Mouse (Mus musculus): ENCODE results near the gene Xkr8. TPM values are rescaled to one million over a fixed set of nuclear protein-coding genes. Genes with fewer than 3 reads are reported as not detected.

The Xkr8 gene
- polyA plus RNA-seq, 1 experiment from 2014 or later, result 6.9 TPM

DNA sequence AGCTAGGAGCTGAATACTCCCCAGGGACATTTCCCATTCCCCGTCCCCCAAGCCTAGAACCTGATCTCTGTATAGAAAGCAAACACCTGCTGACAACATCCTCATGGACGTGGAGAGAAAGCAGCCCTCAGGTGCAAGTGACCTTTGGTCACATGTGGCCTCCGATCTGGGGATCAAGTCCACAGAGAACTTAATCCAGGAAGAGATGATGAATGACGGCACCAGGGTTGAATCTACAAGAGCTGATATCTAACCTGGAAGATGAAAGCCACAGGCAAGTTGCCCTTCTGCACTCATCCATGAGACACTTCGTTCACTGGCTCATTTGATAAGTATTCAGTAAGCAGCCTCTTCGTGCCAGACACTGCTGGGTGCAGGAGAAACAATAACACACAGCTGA, 30.3 kb upstream of the Xkr8 start:
- H3K4me1 ChIP-seq (ENCODE audit: control insufficient read depth, insufficient read depth, low read length), result no peaks in the 10 kb centered on the region
- H3K4me2 ChIP-seq (ENCODE audit: low read depth, low read length), result no peak overlapping the region
- H3K4me3 ChIP-seq (ENCODE audit: low read depth, low read length), result no peak overlapping the region
- no peaks in the 10 kb centered on the region for H3K36me3 ChIP-seq (ENCODE audit: control insufficient read depth, insufficient read depth, low read length)
- no peaks in the 10 kb centered on the region for H3K9me3 ChIP-seq (ENCODE audit: control insufficient read depth, low read length)
- ATAC-seq (ENCODE audit: low read depth), result no peak
- no peaks in the 10 kb centered on the region for H3K27me3 ChIP-seq (replicated peaks; ENCODE audit: control insufficient read depth, insufficient read depth, low read length)
- no peak for DNase-seq (ENCODE audit: low spot score)
- no peak overlapping the region for H3K9ac ChIP-seq (ENCODE audit: low read depth, low read length)
- H3K27ac ChIP-seq (replicated peaks; ENCODE audit: low read depth, low read length), result no peak overlapping the region
- WGBS, result 68% methylated on average over 6 of the region's 6 CpGs

DNA sequence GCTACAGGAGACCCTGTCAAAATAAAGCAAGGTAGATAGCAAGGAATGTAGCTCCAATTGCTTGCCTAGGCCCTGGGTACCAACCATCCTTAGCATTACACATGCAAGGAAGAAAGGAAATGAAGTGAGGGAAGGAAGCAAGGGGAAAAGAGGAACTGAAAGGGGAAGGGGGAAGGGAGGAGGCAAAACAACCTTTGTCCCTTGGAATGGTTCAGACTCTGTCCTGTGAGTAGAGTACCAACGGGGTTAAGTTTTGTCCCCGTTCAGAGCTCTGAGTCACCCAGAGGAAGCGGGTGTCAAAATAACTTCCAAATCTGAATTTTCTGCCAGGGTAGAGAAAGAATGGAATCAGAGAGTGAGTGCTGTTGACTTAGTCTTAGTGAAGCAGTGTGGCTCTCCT, 27.9 kb upstream of the Xkr8 start:
- Histone ChIP-seq H3K4me2 (ENCODE audit: low read depth, low read length) (no peak overlapping the region), H3K27ac (replicated peaks; ENCODE audit: low read depth, low read length) (no peak overlapping the region), H3K36me3 (ENCODE audit: control insufficient read depth, insufficient read depth, low read length) (no peaks in the 10 kb centered on the region), H3K4me1 (ENCODE audit: control insufficient read depth, insufficient read depth, low read length) (no peaks in the 10 kb centered on the region), H3K27me3 (replicated peaks; ENCODE audit: control insufficient read depth, insufficient read depth, low read length) (no peaks in the 10 kb centered on the region), H3K4me3 (ENCODE audit: low read depth, low read length) (no peak overlapping the region), H3K9me3 (ENCODE audit: control insufficient read depth, low read length) (no peaks in the 10 kb centered on the region), H3K9ac (ENCODE audit: low read depth, low read length) (no peak overlapping the region)
- DNase-seq (ENCODE audit: low spot score) (no peak), ATAC-seq (ENCODE audit: low read depth) (no peak)
- 68% methylated on average over 3 of the region's 3 CpGs for WGBS

DNA sequence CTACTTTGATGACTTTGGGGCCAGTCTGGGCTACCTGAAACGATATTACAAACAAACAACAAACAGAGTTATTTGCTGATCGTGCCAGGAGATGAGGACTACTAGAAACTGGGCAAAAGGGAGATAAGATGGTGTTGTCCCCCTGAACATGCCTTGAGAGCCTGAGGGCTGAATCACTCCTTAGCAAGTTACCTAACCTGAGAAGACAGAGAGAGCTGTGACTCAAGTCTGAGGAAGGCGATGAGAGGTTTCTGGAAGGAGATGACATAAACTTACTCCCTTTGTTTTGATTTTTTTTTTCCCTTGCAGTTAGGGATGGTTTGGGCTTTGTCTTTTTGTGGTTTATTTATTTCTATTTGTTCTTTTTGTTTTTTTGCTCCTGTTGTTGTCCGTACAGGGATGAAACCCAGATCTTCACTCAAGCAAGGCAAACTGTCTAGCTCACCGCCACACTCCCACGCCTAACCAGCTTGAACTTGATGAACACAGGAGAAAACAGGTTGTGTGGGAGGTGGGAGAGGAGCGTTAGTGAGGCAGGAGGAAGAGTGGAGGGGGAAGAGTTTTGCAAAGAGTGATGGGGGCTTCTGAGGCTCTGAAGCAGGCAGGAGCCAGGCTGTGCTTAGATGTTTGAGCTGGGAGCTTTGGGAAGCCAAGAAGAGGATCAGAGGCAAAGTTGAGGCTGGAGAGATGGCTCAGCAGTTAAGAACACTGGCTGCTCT, 25.4 kb upstream of the Xkr8 start:
- no peaks in the 10 kb centered on the region for H3K4me1 ChIP-seq (ENCODE audit: control insufficient read depth, insufficient read depth, low read length)
- DNase-seq (ENCODE audit: low spot score) (no peak), ATAC-seq (ENCODE audit: low read depth) (no peak)
- H3K36me3 ChIP-seq (ENCODE audit: control insufficient read depth, insufficient read depth, low read length), result no peaks in the 10 kb centered on the region
- H3K27ac ChIP-seq (replicated peaks; ENCODE audit: low read depth, low read length), result no peak overlapping the region
- WGBS, result 77% methylated on average over 7 of the region's 7 CpGs
- no peaks in the 10 kb centered on the region for H3K27me3 ChIP-seq (replicated peaks; ENCODE audit: control insufficient read depth, insufficient read depth, low read length)
- no peak overlapping the region for H3K9ac ChIP-seq (ENCODE audit: low read depth, low read length)
- no peak overlapping the region for H3K4me3 ChIP-seq (ENCODE audit: low read depth, low read length)
- H3K4me2 ChIP-seq (ENCODE audit: low read depth, low read length), result no peak overlapping the region
- no peaks in the 10 kb centered on the region for H3K9me3 ChIP-seq (ENCODE audit: control insufficient read depth, low read length)

DNA sequence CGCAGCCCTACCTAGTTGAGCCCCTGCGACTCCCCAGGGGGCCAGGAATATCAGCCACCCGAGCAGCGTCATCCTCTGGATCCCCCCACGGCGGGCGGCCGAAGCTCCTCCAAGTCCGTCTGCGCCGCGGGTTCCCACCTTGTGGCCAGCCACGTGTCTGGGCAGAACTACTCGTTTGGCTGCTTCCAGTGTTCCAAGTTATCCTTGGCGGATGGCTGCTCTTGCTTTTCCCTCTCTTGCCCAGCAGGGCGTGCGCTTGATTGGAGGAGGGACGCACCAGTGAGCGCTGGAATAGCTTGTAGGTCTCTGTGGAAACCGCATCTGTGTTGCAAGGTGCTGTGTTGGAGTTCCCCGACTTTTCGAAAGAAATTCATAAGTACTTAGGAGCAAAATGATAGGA, 24.6 kb upstream of the Xkr8 start, which contains the start of gene Smpdl3b:
Smpdl3b (minus strand) TSS at position 279 of the 400 bp plus-strand sequence.
- H3K9me3 ChIP-seq (ENCODE audit: control insufficient read depth, low read length), result no peaks in the 10 kb centered on the region
- peak within 1 kb of the TSS; percentile 61 for H3K9ac ChIP-seq (ENCODE audit: low read depth, low read length)
- ATAC-seq (ENCODE audit: low read depth) (peak; percentile 94), DNase-seq (ENCODE audit: low spot score) (peak; percentile 92)
- peak within 1 kb of the TSS; percentile 43 for H3K4me3 ChIP-seq (ENCODE audit: low read depth, low read length)
- no peaks in the 10 kb centered on the region for H3K27me3 ChIP-seq (replicated peaks; ENCODE audit: control insufficient read depth, insufficient read depth, low read length)
- peak within 1 kb of the TSS; percentile 79 for H3K4me2 ChIP-seq (ENCODE audit: low read depth, low read length)
- no peaks in the 10 kb centered on the region for H3K4me1 ChIP-seq (ENCODE audit: control insufficient read depth, insufficient read depth, low read length)
- WGBS, result 2% methylated on average over 20 of the region's 22 CpGs
- H3K27ac ChIP-seq (replicated peaks; ENCODE audit: low read depth, low read length), result no peak within 1 kb of the TSS
- no peaks in the 10 kb centered on the region for H3K36me3 ChIP-seq (ENCODE audit: control insufficient read depth, insufficient read depth, low read length)

DNA sequence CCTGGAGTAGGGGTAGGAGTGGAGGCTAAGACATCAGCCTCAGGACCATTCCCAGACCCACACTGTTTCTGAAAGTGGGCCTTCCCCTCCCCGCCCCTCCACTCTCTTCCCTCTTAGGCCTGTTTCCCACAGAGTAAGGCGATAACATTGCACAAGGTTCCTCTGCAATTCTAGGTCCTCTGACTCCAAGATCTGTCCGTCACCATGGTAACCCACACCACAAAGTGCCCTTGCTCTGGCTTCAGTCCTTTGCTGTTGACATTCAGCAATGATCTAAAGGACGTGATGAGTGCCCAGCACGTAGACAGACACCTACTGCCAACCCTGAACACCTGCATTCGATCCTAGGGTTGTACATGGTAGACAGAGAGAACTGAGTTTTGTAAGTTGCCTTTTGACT, 20.6 kb upstream of the Xkr8 start:
- no peaks in the 10 kb centered on the region for H3K36me3 ChIP-seq (ENCODE audit: control insufficient read depth, insufficient read depth, low read length)
- H3K4me1 ChIP-seq (ENCODE audit: control insufficient read depth, insufficient read depth, low read length), result no peaks in the 10 kb centered on the region
- no peak for DNase-seq (ENCODE audit: low spot score)
- H3K27me3 ChIP-seq (replicated peaks; ENCODE audit: control insufficient read depth, insufficient read depth, low read length), result no peaks in the 10 kb centered on the region
- WGBS, result 84% methylated on average over 6 of the region's 6 CpGs
- H3K27ac ChIP-seq (replicated peaks; ENCODE audit: low read depth, low read length), result no peak overlapping the region
- no peak overlapping the region for H3K4me2 ChIP-seq (ENCODE audit: low read depth, low read length)
- no peak overlapping the region for H3K9ac ChIP-seq (ENCODE audit: low read depth, low read length)
- ATAC-seq (ENCODE audit: low read depth), result no peak
- no peaks in the 10 kb centered on the region for H3K9me3 ChIP-seq (ENCODE audit: control insufficient read depth, low read length)
- no peak overlapping the region for H3K4me3 ChIP-seq (ENCODE audit: low read depth, low read length)

DNA sequence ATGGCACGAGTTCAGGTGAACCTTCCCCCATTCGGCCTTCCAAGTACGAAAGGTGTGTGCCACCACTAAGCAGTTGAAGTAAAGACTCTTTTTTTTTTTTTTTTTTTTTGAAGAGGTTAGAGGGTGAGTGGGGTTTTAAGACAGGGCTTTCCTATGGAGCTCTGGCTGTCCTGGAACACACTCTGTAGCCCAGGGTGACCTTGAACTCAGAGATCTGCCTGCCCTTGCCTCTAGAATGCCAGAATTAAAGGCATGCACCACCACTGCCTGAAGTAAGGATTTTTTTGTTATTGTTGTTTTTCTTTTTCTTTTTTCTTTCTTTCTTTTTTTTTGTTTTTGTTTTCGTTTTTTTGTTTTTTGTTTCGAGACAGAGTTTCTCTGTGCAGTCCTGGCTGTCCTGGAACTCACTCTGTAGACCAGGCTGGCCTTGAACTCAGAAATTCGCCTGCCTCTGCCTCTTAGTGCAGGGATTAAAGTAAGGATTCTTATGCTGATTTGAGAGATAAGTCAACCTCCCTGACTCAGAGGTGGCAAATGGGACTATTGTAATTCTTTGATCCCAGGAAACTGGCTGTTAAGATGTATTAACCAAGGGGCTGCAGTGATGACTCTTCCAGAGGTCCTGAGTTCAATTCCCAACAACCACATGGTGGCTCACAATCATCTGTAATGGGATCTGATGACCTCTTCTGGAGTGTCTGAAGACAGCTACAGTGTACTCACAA, 17.1 kb upstream of the Xkr8 start:
- Histone ChIP-seq H3K4me2 (ENCODE audit: low read depth, low read length) (no peak overlapping the region), H3K27me3 (replicated peaks; ENCODE audit: control insufficient read depth, insufficient read depth, low read length) (no peaks in the 10 kb centered on the region), H3K4me1 (ENCODE audit: control insufficient read depth, insufficient read depth, low read length) (no peaks in the 10 kb centered on the region), H3K27ac (replicated peaks; ENCODE audit: low read depth, low read length) (no peak overlapping the region), H3K4me3 (ENCODE audit: low read depth, low read length) (no peak overlapping the region), H3K9me3 (ENCODE audit: control insufficient read depth, low read length) (no peaks in the 10 kb centered on the region), H3K9ac (ENCODE audit: low read depth, low read length) (no peak overlapping the region), H3K36me3 (ENCODE audit: control insufficient read depth, insufficient read depth, low read length) (no peaks in the 10 kb centered on the region)
- ATAC-seq (ENCODE audit: low read depth) (no peak), DNase-seq (ENCODE audit: low spot score) (no peak)
- WGBS, result 76% methylated on average over 6 of the region's 6 CpGs

DNA sequence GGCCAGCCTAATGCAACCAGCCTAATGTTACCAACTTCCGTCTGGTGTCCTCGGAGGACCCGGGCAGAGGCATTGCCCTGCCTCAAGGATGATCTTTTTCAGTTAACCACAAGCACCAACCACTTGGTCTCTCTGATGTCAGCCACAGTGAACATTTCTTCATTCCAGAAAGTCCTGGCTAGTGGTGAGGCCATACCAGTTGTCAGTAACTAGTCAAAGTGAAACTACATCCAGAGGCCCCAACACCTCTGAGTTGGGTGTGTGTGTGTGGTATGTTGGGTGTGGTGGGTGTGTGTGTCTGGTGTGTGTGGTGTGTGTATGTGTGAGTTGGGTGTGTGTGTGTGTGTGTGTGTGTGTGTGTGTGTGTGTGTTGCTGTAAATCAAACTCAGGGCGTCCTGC, 16.4 kb upstream of the Xkr8 start:
- H3K9ac ChIP-seq (ENCODE audit: low read depth, low read length), result no peak overlapping the region
- DNase-seq (ENCODE audit: low spot score), result no peak
- no peak overlapping the region for H3K4me2 ChIP-seq (ENCODE audit: low read depth, low read length)
- no peaks in the 10 kb centered on the region for H3K27me3 ChIP-seq (replicated peaks; ENCODE audit: control insufficient read depth, insufficient read depth, low read length)
- no peaks in the 10 kb centered on the region for H3K36me3 ChIP-seq (ENCODE audit: control insufficient read depth, insufficient read depth, low read length)
- H3K27ac ChIP-seq (replicated peaks; ENCODE audit: low read depth, low read length), result no peak overlapping the region
- ATAC-seq (ENCODE audit: low read depth), result no peak
- WGBS, result 88% methylated on average over 4 of the region's 4 CpGs
- no peak overlapping the region for H3K4me3 ChIP-seq (ENCODE audit: low read depth, low read length)
- H3K9me3 ChIP-seq (ENCODE audit: control insufficient read depth, low read length), result no peaks in the 10 kb centered on the region
- no peaks in the 10 kb centered on the region for H3K4me1 ChIP-seq (ENCODE audit: control insufficient read depth, insufficient read depth, low read length)

DNA sequence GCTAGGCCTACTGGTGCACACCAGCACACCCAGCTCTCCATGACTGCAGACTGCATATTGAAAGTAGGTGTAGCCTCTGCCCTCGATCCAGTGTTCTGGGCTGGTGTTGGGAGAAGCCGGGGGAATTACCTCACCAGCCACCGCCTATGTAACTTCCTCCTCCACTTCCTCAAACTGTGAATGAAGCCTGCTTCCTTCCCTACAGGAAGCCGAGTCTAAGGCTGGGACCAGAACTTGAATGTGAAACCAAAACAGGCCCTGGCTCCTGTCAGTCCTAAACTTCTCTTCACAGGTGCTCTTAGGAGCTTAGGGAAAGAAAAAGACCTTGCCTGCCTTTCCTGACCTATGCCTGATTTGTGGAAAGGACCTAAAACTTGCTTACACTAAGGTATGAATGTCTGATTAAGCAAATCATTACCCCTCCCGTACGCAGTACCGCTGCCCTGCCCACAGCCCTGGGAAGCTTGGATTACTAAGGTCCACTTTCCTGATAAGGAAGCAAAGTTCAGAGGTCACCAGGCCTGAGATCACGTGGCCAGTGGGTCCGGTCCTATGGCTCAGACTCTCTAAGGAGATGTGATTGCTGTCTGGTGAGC, 15.4 kb upstream of the Xkr8 start:
- WGBS, result 51% methylated on average over 9 of the region's 9 CpGs
- Histone ChIP-seq H3K36me3 (ENCODE audit: control insufficient read depth, insufficient read depth, low read length) (no peaks in the 10 kb centered on the region), H3K27me3 (replicated peaks; ENCODE audit: control insufficient read depth, insufficient read depth, low read length) (no peaks in the 10 kb centered on the region), H3K27ac (replicated peaks; ENCODE audit: low read depth, low read length) (no peak overlapping the region), H3K4me2 (ENCODE audit: low read depth, low read length) (peak overlapping the region; percentile 26; the same call in 1 of the 2 replicates), H3K4me3 (ENCODE audit: low read depth, low read length) (no peak overlapping the region), H3K9ac (ENCODE audit: low read depth, low read length) (no peak overlapping the region), H3K4me1 (ENCODE audit: control insufficient read depth, insufficient read depth, low read length) (no peaks in the 10 kb centered on the region), H3K9me3 (ENCODE audit: control insufficient read depth, low read length) (no peaks in the 10 kb centered on the region)
- DNase-seq (ENCODE audit: low spot score) (peak; percentile 18), ATAC-seq (ENCODE audit: low read depth) (no peak)
